Mouse (Mus musculus) spleen, adult 2 months (tissue): ENCODE results near the gene Tnni2.

ENCODE experiments used
- CTCF ChIP-seq: fragments of 200-500 bp; IDR thresholded peaks from 2 replicates; pipeline ENCODE4 v1.5.1; 2011; ENCODE audit warnings: mild to moderate bottlenecking, inconsistent platforms; ENCODE audit not compliant: insufficient read depth, insufficient read length, insufficient replicate concordance; ENCODE audit errors: extremely low read depth
- POLR2A ChIP-seq: fragments of 200-500 bp; IDR thresholded peaks from 2 replicates; pipeline ENCODE4 v1.6.1; 2011; ENCODE audit warnings: low read depth, low read length, inconsistent platforms

DNA sequence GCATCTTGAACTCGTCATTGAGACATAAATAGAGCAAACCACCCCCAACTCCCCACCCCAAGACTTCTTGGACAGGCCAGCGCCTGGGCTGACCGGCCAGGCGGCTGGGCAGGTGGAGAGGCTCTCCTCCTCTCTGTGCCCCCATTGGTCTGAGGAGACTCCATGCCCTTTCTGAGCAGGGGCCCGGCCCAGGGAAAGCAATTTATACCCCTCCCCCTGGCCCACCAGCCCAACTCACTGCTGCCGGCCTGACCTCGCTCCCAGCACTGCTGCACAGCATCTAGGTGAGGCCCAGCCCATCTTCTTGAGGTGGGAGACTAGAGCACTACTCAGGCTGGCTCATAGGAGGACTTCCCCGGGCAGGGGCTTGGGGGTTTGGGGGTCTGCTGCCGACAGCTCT lies at the start of gene Tnni2:
- TF ChIP-seq CTCF (no peak), POLR2A (no peak)
